Mouse (Mus musculus): ENCODE results near the gene Gm9913.

The Gm9913 gene

DNA sequence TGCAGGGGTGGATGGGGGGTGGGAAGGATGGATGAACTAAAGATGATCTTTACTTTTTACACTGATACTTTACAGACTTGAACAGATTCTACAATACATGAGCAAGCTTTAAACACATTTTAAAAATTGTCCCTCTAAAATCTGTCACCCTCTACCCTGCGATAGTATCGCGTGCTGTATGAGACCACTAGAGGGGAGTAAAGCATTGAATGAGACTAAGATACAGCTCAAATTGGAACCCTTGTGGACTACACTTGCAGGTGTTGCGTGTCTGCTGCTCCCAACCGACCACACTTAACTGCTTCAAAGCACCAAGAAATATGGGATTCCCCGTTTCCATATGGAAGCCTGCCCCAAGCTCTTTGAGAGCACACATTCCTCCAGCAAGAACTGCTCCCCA is 50.9 kb downstream of the Gm9913 start:
- peak; percentile 51 for DNase-seq (ENCODE audit: low read depth, low spot score)

Measured in ES-CJ7 (cell line).